Mouse (Mus musculus) liver, embryonic 14.5 days (tissue): ENCODE measurements around the gene Parva. TPM values are rescaled to one million over a fixed set of nuclear protein-coding genes. Genes with fewer than 3 reads are reported as not detected.

Experiments used
- ATAC-seq: fragments of 200-750 bp; cut with Nextera tagmentation; 2 replicates; pipeline ENCODE4 v1.8.0; 2017; ENCODE audit warnings: moderate number of reproducible peaks, mild to moderate bottlenecking, moderate library complexity; ENCODE audit not compliant: insufficient read depth
- DNase-seq, 3 experiments: peaks; one replicate each; pipeline ENCODE4 v3.0.0-alpha.2; 2012 to 2013; ENCODE audit warnings: low read depth in 3 of 3, low spot score in 3 of 3
- H3K27ac ChIP-seq: fragments of 300-500 bp; sonication (generic); 2 replicates; pipeline ENCODE4 v1.5.1; 2014; ENCODE audit warnings: moderate library complexity, mild to moderate bottlenecking, control low read depth, inconsistent platforms
- H3K27me3 ChIP-seq: fragments of 300-500 bp; sonication (generic); 2 replicates; pipeline ENCODE4 v1.6.1; 2014; ENCODE audit warnings: mild to moderate bottlenecking, low read length, moderate library complexity; ENCODE audit not compliant: control insufficient read depth, insufficient read depth
- H3K36me3 ChIP-seq: fragments of 300-500 bp; sonication (generic); replicated peaks from 2 replicates; pipeline ENCODE4 v1.6.1; 2014; ENCODE audit warnings: low read depth; ENCODE audit not compliant: control insufficient read depth, insufficient read depth
- H3K4me1 ChIP-seq, 2 experiments: fragments of 200-500 bp in 1 of 2; fragments of 300-500 bp in 1 of 2; sonication (generic) in 1 of 2; replicated peaks; 2 replicates each; pipeline ENCODE4 v1.6.1; 2012 to 2014; ENCODE audit warnings: antibody characterized with exemption in 1 of 2, inconsistent platforms in 1 of 2, low read length in 1 of 2; ENCODE audit not compliant: control insufficient read depth in 2 of 2, insufficient read depth in 2 of 2
- H3K4me2 ChIP-seq: fragments of 300-500 bp; sonication (generic); 2 replicates; pipeline ENCODE4 v1.6.1; 2014; ENCODE audit warnings: low read depth, mild to moderate bottlenecking, control low read depth, moderate library complexity
- H3K4me3 ChIP-seq, 2 experiments: fragments of 200-500 bp in 1 of 2; fragments of 300-500 bp in 1 of 2; sonication (generic) in 1 of 2; 2 replicates each; pipeline ENCODE4 v1.5.1; 2012 to 2014; ENCODE audit warnings: low read depth in 2 of 2, low read length in 2 of 2, mild to moderate bottlenecking in 2 of 2, control low read depth in 1 of 2, inconsistent platforms in 1 of 2, moderate library complexity in 1 of 2; ENCODE audit not compliant: insufficient read depth in 1 of 2
- H3K9ac ChIP-seq: fragments of 300-500 bp; sonication (generic); replicated peaks from 2 replicates; pipeline ENCODE4 v1.6.1; 2014; ENCODE audit warnings: mild to moderate bottlenecking, control low read depth, moderate library complexity
- H3K9me3 ChIP-seq: fragments of 300-500 bp; sonication (generic); 2 replicates; pipeline ENCODE4 v1.6.1; 2016; ENCODE audit warnings: low read length, mixed read lengths; ENCODE audit not compliant: control insufficient read depth
- CTCF ChIP-seq: IDR thresholded peaks from 2 replicates; pipeline ENCODE4 v1.5.1; 2016; ENCODE audit warnings: antibody characterized with exemption, low read depth, control low read depth
- EP300 ChIP-seq: IDR thresholded peaks from 2 replicates; pipeline ENCODE4 v1.6.1; 2016; ENCODE audit warnings: antibody characterized with exemption, low read depth
- WGBS: fragments of 180-500 bp; shearing (Covaris S2); extraction: QIAGEN DNeasy Blood & Tissue Kit; methylation state at CpG from one replicate; pipeline ENCODE4 v1.1.7; 2014; ENCODE audit not compliant: insufficient replicate concordance; 5-methylcytosine and 5-hydroxymethylcytosine counted together
- polyA plus RNA-seq, 2 experiments: library from polyadenylated mRNA; depleted of rRNA in 1 of 2; stranded (reverse) in 1 of 2; unstranded in 1 of 2; fragments of >200 nt; fragmentation: Nextera tagmentation in 1 of 2; extraction: Ambion mirVana in 1 of 2; gene quantifications; 2 replicates each; pipeline versions ENCODE4 v1.2.1 to v1.2.3; 2012 to 2014

Gene Parva
- polyA plus RNA-seq, 2 experiments, result 3.6 to 4.7 TPM

DNA sequence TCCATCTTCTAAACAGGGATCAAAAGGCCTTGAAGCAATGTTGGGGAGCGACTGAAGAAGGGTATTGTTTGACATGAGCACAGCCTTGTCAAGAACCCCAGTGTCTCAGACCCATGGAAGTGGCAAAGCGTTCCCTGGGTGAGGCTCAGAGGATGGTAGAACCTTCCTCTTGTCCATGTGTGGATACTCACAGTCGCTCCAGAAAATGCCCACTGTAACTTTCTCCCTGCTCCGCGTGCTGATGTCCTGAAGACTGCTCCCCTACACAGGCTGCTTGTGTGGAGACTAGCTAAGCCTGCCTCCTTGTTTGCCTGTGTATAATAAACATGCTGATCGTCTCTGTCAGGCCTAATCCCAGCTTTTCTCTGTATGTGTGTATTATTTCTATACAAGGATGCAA, 27.1 kb downstream of the Parva start:
- 46% methylated on average over 6 of the region's 6 CpGs for WGBS
- 0 out of 4 replicates have a peak, but pooled peaks cover 0 to 3% of the 10 kb centered on the region in 2 experiments for H3K4me1 ChIP-seq
- DNase-seq (no peak), ATAC-seq (no peak)
- no peak overlapping the region for H3K4me2 ChIP-seq
- H3K4me3 ChIP-seq, result no peak overlapping the region
- no peak overlapping the region for H3K27ac ChIP-seq
- no peaks in the 10 kb centered on the region for H3K36me3 ChIP-seq
- TF ChIP-seq EP300 (no peak), CTCF (no peak)
- H3K9ac ChIP-seq, result no peak overlapping the region
- H3K9me3 ChIP-seq, result no peaks in the 10 kb centered on the region
- no peaks in the 10 kb centered on the region for H3K27me3 ChIP-seq

GRCm38 (mm10) chr7:112454951-112455350, 27.6 kb downstream of the Parva start:
- Histone ChIP-seq H3K4me2 (no peak overlapping the region), H3K4me3 (no peak overlapping the region), H3K9me3 (no peaks in the 10 kb centered on the region), H3K36me3 (no peaks in the 10 kb centered on the region), H3K9ac (no peak overlapping the region), H3K27ac (no peak overlapping the region), H3K27me3 (no peaks in the 10 kb centered on the region), H3K4me1 (0 out of 4 replicates have a peak, but pooled peaks cover 0 to 3% of the 10 kb centered on the region in 2 experiments)
- no peak for TF ChIP-seq EP300
- ATAC-seq, result no peak
- DNase-seq, result no peak
- WGBS, result 67% methylated on average over 2 of the region's 2 CpGs

DNA sequence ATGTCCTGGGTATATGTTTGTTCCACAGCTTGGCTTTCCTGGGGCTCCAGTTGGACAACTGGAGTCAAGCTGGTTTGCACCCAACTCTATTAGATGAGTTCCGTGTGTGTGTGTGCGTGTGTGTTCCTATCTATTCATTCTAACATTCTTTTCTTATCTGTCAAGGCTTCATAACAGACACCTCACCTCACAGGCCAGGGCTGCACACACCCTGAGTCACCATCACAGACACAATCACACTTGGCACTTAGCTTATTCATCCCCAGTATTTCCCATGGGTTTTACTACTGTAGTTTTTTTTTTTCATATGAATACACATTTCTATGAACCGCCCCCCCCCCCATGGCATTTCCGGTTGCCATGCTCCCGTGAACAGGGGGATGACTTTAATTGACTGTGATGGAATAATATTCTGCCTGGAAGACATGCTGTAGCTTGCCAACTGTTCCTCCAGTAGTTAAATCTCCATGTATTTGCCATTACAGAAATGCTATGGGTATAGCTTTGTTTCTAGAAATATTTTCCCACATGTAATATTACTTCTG, 28.3 kb downstream of the Parva start:
- H3K27me3 ChIP-seq, result no peaks in the 10 kb centered on the region
- H3K9ac ChIP-seq, result no peak overlapping the region
- no peak for TF ChIP-seq EP300
- no peak for TF ChIP-seq CTCF
- no peak for DNase-seq
- H3K4me2 ChIP-seq, result no peak overlapping the region
- H3K9me3 ChIP-seq, result no peaks in the 10 kb centered on the region
- H3K4me3 ChIP-seq, result no peak overlapping the region
- H3K4me1 ChIP-seq, result 0 out of 4 replicates have a peak, but pooled peaks cover 0 to 3% of the 10 kb centered on the region in 2 experiments
- no peak for ATAC-seq
- no peaks in the 10 kb centered on the region for H3K36me3 ChIP-seq
- 62% methylated on average over 5 of the region's 5 CpGs for WGBS
- no peak overlapping the region for H3K27ac ChIP-seq

DNA sequence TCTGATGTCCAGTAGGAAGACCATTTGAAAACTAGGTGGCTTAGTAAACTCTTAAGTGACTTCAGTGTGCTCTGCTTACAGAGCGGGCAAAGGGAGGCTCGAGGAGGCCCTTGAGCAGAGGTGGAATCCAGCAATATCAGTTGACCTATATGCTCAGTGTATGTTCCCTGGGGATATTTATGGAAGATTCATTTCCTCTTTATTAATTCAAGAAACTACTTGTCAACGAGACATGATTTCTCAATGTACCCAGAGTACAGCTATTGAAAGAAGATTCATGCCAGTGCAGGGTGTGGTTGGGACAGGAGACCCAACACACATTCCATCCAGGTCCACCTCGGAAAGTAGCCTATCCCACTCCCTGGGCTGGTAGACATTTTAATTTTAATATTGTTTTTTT, 30.1 kb downstream of the Parva start:
- no peaks in the 10 kb centered on the region for H3K36me3 ChIP-seq
- H3K9ac ChIP-seq, result no peak overlapping the region
- H3K9me3 ChIP-seq, result no peaks in the 10 kb centered on the region
- H3K4me3 ChIP-seq, result no peak overlapping the region
- DNase-seq (no peak), ATAC-seq (no peak)
- 0 out of 4 replicates have a peak, but pooled peaks cover 0 to under 1% of the 10 kb centered on the region in 2 experiments for H3K4me1 ChIP-seq
- no peak overlapping the region for H3K27ac ChIP-seq
- no peak overlapping the region for H3K4me2 ChIP-seq
- H3K27me3 ChIP-seq, result no peaks in the 10 kb centered on the region
- 58% methylated on average over 4 of the region's 4 CpGs for WGBS
- TF ChIP-seq CTCF (no peak), EP300 (no peak)

DNA sequence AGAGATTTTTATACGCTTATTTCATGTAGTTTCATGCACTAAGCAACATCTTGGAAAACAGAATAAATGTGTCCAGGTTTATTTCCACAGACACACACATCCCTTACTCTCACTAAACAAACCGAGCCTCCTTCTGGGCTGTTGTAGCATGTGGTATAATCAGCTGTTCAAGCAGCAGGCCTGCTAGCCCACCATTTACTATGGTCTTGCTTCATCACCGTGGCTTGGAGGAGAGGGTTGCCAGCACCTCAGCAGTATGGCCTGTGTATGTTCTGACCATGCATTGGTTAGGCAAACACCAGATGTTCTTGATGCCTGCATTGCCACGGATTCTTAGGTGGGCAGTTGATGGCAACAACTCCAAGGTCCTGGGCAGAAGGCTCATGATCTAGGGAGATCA, 30.6 kb downstream of the Parva start:
- TF ChIP-seq EP300, result no peak
- no peak for TF ChIP-seq CTCF
- no peak overlapping the region for H3K27ac ChIP-seq
- H3K4me2 ChIP-seq, result no peak overlapping the region
- no peaks in the 10 kb centered on the region for H3K4me1 ChIP-seq
- no peak for DNase-seq
- H3K36me3 ChIP-seq, result no peaks in the 10 kb centered on the region
- 46% methylated on average over 4 of the region's 4 CpGs for WGBS
- no peaks in the 10 kb centered on the region for H3K27me3 ChIP-seq
- no peaks in the 10 kb centered on the region for H3K9me3 ChIP-seq
- ATAC-seq, result no peak
- no peak overlapping the region for H3K9ac ChIP-seq
- H3K4me3 ChIP-seq, result no peak overlapping the region
